Mouse (Mus musculus) liver, postnatal 0 days (tissue): ENCODE results near the gene Taar7b. TPM values are rescaled to one million over a fixed set of nuclear protein-coding genes. Genes with fewer than 3 reads are reported as not detected.

Source experiments
- ATAC-seq: fragments of 200-750 bp; cut with Nextera tagmentation; 2 replicates; pipeline ENCODE4 v1.8.0; 2017; ENCODE audit warnings: mild to moderate bottlenecking, moderate library complexity
- DNase-seq: peaks from one replicate; pipeline ENCODE4 v3.0.0-alpha.2; 2016
- H3K27ac ChIP-seq: fragments of 300-500 bp; sonication (generic); 2 replicates; pipeline ENCODE4 v1.5.1; 2014; ENCODE audit warnings: antibody characterized with exemption, moderate library complexity, mild to moderate bottlenecking, low read depth
- H3K27me3 ChIP-seq: fragments of 300-500 bp; sonication (generic); 2 replicates; pipeline ENCODE4 v1.6.1; 2014; ENCODE audit warnings: low read length, control low read depth, mixed read lengths; ENCODE audit not compliant: insufficient read depth
- H3K36me3 ChIP-seq: fragments of 300-500 bp; sonication (generic); replicated peaks from 2 replicates; pipeline ENCODE4 v1.6.1; 2014; ENCODE audit warnings: mild to moderate bottlenecking, control low read depth, low read length, moderate library complexity, mixed read lengths; ENCODE audit not compliant: insufficient read depth
- H3K4me1 ChIP-seq: fragments of 300-500 bp; sonication (generic); 2 replicates; pipeline ENCODE4 v1.6.1; 2014; ENCODE audit warnings: antibody characterized with exemption, mild to moderate bottlenecking, control low read depth; ENCODE audit not compliant: insufficient read depth
- H3K4me2 ChIP-seq: fragments of 300-500 bp; sonication (generic); 2 replicates; pipeline ENCODE4 v1.6.1; 2014; ENCODE audit warnings: low read depth, mild to moderate bottlenecking, low read length, moderate library complexity, mixed read lengths
- H3K4me3 ChIP-seq: fragments of 300-500 bp; sonication (generic); 2 replicates; pipeline ENCODE4 v1.5.1; 2014; ENCODE audit warnings: low read depth, low read length
- H3K9ac ChIP-seq: fragments of 300-500 bp; sonication (generic); replicated peaks from 2 replicates; pipeline ENCODE4 v1.6.1; 2014; ENCODE audit warnings: mild to moderate bottlenecking, moderate library complexity
- H3K9me3 ChIP-seq: fragments of 300-500 bp; sonication (generic); 2 replicates; pipeline ENCODE4 v1.6.1; 2016; ENCODE audit warnings: mild to moderate bottlenecking, control low read depth, low read length, mixed read lengths
- CTCF ChIP-seq: sonication (generic); IDR thresholded peaks from 2 replicates; pipeline ENCODE4 v1.5.1; 2016; ENCODE audit warnings: antibody characterized with exemption, low read depth
- EP300 ChIP-seq: IDR thresholded peaks from 2 replicates; pipeline ENCODE4 v1.6.1; 2016; ENCODE audit warnings: antibody characterized with exemption, low read depth, mild to moderate bottlenecking
- WGBS: fragments of 180-500 bp; shearing (Covaris S2); extraction: QIAGEN DNeasy Blood & Tissue Kit; methylation state at CpG from one replicate; pipeline ENCODE4 v1.1.7; 2014; ENCODE audit not compliant: insufficient replicate concordance; 5-methylcytosine and 5-hydroxymethylcytosine counted together
- polyA plus RNA-seq: library from polyadenylated mRNA; unstranded; fragments of >200 nt; fragmentation: Nextera tagmentation; extraction: Ambion mirVana; gene quantifications from 2 replicates; pipeline ENCODE4 v1.2.1, GENCODE M21; 2015

The Taar7b gene
- not detected in 2 replicates for polyA plus RNA-seq

DNA sequence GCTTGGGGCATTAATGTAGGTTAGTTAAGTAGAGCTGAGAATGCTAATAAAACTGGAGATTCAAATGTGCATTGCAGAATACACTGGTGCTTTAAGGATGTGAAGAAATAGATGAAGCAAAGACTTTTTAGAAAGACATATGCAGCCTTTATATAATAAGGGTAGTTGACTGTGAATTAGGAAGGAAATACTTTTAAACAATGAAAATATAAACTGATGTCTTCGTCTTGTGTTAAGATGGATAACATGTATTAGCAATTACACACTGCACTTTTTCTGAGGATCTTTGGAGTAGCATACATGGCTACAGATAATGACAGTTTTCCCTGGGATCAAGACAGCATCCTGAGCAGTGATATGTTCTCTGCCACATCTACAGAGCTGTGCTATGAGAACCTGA lies at the start of gene Taar7b:
TSS of gene Taar7b (plus strand) at position 301 of the 400 bp plus-strand sequence.
- H3K9me3 ChIP-seq: no peaks in the 10 kb centered on the region
- no peak for ATAC-seq

DNA sequence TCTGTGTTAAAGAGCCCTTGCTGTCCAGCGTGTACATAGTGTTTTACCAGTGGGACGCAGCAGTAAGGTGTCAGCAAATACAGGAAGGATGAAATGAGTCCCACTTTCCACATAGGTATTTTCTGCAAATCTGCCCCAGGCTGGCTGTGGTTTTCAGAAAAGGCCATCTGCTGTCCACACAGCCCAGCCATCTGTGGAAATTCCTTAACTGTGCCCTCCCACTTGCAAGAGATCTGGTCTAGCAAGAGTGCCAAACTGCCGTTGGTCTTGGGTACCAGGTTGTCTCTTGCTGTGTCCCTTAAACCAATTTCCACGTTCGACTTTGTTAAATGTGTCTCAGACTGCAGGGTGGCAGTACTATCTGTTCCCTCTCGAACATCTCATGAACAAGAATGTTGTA lies 48.0 kb upstream of the Taar7b start:
- H3K4me3 ChIP-seq: no peak overlapping the region
- H3K4me1 ChIP-seq: no peaks in the 10 kb centered on the region
- H3K9ac ChIP-seq: no peak overlapping the region
- no peak for ATAC-seq
- TF ChIP-seq EP300: no peak
- no peak for TF ChIP-seq CTCF
- no peak overlapping the region for H3K27ac ChIP-seq
- H3K4me2 ChIP-seq: no peak overlapping the region
- no peaks in the 10 kb centered on the region for H3K36me3 ChIP-seq
- WGBS: 74% methylated on average over 6 of the region's 6 CpGs
- no peaks in the 10 kb centered on the region for H3K9me3 ChIP-seq
- no peaks in the 10 kb centered on the region for H3K27me3 ChIP-seq
- DNase-seq: no peak

More for the DNA sequence above, at the start of gene Taar7b:
- Histone ChIP-seq H3K4me1 (no peaks in the 10 kb centered on the region), H3K36me3 (no peaks in the 10 kb centered on the region), H3K9ac (no peak within 1 kb of the TSS), H3K4me2 (no peak within 1 kb of the TSS), H3K27ac (no peak within 1 kb of the TSS), H3K27me3 (no peaks in the 10 kb centered on the region), H3K4me3 (no peak within 1 kb of the TSS)
- no peak for DNase-seq
- TF ChIP-seq EP300 (no peak), CTCF (no peak)
- WGBS: 74% methylated on average over 1 of the region's 1 CpGs

DNA sequence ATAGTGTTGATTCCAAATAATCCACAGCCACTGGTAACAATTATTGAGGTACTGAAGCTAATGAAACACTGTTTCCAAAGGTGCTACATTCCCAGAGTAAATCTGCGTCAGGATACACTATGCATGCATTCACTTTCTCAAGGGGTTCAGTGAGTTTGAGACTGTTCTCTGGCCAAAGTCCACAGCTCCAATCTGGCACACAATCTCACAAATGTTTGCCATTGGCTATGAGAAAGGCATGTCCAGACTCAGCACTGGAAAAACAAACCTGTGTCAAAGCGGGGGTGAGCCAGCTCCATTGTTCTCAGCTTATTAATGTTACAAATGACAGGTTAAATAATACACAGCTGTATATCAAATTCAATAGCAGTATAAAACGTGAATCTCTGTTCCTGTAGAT lies 40.7 kb upstream of the Taar7b start:
- H3K9me3 ChIP-seq: no peaks in the 10 kb centered on the region
- DNase-seq (no peak), ATAC-seq (no peak)
- 59% methylated on average over 3 of the region's 3 CpGs for WGBS
- no peak for TF ChIP-seq CTCF
- no peak for TF ChIP-seq EP300
- no peak overlapping the region for H3K4me3 ChIP-seq
- H3K9ac ChIP-seq: no peak overlapping the region
- no peak overlapping the region for H3K27ac ChIP-seq
- 0 out of 2 replicates have a peak, but pooled peaks cover 3% of the 10 kb centered on the region for H3K4me1 ChIP-seq
- H3K4me2 ChIP-seq: no peak overlapping the region
- H3K27me3 ChIP-seq: no peaks in the 10 kb centered on the region
- no peaks in the 10 kb centered on the region for H3K36me3 ChIP-seq

DNA sequence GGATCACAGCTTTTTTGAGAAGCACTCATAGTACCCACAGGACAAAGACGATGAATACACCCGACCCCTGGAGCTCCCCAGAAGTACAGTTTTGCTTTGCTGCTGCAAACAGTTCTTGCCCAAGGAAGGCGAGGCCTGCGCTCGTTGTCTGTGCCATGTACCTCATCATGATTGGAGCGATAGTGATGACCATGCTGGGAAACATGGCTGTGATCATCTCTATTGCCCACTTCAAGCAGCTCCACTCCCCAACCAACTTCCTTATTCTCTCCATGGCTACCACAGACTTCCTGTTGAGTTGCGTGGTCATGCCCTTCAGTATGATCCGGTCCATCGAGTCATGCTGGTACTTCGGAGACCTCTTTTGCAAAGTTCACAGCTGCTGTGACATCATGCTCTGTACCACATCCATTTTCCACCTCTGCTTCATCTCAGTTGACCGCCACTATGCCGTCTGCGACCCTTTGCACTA lies 39.3 kb upstream of the Taar7b start, which contains the start of gene Taar4:
TSS of gene Taar4 (plus strand) at position 51 of the 472 bp plus-strand sequence.
- ATAC-seq (no peak), DNase-seq (no peak)
- H3K27ac ChIP-seq: no peak within 1 kb of the TSS
- no peaks in the 10 kb centered on the region for H3K27me3 ChIP-seq
- no peak for TF ChIP-seq CTCF
- TF ChIP-seq EP300: no peak
- no peak within 1 kb of the TSS for H3K9ac ChIP-seq
- no peaks in the 10 kb centered on the region for H3K9me3 ChIP-seq
- 77% methylated on average over 13 of the region's 13 CpGs for whole genome bisulfite sequencing
- H3K4me2 ChIP-seq: no peak within 1 kb of the TSS
- H3K4me3 ChIP-seq: no peak within 1 kb of the TSS
- H3K36me3 ChIP-seq: no peaks in the 10 kb centered on the region
- 0 out of 2 replicates have a peak, but pooled peaks cover 3% of the 10 kb centered on the region for H3K4me1 ChIP-seq

DNA sequence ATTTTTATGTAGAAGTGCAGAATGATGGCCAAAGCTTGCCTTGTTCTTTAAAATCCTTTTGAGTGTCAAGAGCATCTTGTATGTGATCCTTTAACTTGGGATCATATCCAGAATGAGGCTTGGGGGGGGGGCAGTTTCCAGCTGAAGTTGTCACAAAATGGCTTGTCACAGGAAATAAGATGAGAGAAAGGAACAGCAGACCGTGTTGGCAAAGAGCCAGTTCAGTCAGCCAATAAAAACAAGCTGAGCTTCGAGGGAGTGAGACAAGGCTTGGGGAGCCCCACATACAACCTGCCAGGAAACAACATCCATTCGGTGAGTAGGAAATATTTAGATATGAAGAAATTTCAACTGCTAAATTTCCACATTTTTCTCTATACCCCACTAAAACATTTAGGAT lies 36.3 kb upstream of the Taar7b start:
- H3K9me3 ChIP-seq: no peaks in the 10 kb centered on the region
- ATAC-seq: no peak
- H3K4me3 ChIP-seq: no peak overlapping the region
- no peak overlapping the region for H3K9ac ChIP-seq
- no peak overlapping the region for H3K4me2 ChIP-seq
- TF ChIP-seq CTCF (no peak), EP300 (no peak)
- H3K4me1 ChIP-seq: 0 out of 2 replicates have a peak, but pooled peaks cover 3% of the 10 kb centered on the region
- WGBS: 63% methylated on average over 3 of the region's 3 CpGs
- DNase-seq: no peak
- H3K27ac ChIP-seq: no peak overlapping the region
- H3K27me3 ChIP-seq: no peaks in the 10 kb centered on the region
- no peaks in the 10 kb centered on the region for H3K36me3 ChIP-seq

DNA sequence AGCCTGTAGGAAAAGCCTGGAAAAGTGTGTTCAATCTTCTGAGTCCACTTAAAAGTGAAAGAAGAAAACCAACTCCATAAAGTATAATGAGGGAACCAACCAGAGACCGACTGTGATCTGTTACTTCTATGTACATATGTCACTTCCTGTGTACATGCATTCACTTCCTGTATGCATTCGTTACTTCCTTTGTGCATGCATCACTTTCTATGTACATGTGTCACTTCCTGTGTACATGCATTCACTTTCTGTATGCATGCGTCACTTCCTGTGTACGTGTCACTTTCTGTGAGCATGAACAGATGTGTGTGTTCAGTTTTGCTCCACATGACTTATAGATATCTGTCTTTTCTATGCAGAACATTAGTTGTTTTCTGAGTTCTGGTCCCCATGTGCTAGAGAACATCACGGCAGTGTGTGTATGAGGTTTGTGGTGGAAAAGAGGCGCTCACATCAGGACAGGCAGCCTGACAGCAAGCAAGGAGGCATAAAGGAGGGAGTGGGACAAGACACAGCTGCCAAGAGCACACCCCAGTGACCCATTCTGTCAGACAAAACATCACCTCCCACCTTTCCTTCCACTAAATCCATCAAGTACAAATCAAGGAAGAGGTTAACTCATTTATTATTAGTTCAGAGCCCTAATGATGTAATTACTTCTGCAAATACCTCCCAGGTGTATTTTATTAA lies 34.7 kb upstream of the Taar7b start:
- no peaks in the 10 kb centered on the region for H3K4me1 ChIP-seq
- no peak for DNase-seq
- H3K27me3 ChIP-seq: no peaks in the 10 kb centered on the region
- 72% methylated on average over 6 of the region's 6 CpGs for WGBS
- H3K27ac ChIP-seq: no peak overlapping the region
- TF ChIP-seq EP300 (no peak), CTCF (no peak)
- no peaks in the 10 kb centered on the region for H3K36me3 ChIP-seq
- no peaks in the 10 kb centered on the region for H3K9me3 ChIP-seq
- H3K4me2 ChIP-seq: no peak overlapping the region
- no peak overlapping the region for H3K4me3 ChIP-seq
- no peak for ATAC-seq
- no peak overlapping the region for H3K9ac ChIP-seq
